ENCODE assay signal across 10 mouse cellular contexts in the genomic region with DNA sequence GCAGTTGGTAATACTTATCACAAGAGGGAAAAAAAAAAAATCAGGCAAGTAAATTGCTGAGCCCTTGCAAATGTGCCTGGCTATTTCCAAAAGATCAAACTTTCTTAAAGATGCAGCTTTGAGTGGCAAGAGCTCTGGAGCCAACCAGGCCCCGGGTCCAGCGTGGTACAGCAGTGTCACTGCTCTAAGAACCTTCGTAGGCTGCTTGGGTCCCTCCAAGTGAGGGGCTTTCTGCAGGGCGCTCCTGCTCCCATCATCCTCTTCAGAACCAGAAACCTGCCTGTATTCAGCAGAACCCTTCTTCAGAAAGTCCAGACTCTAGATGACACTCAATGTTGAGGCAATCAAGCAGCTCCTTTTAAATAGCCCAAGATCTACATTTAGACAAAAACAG. TPM values are rescaled to one million over a fixed set of nuclear protein-coding genes. Genes with fewer than 3 reads are reported as not detected.
DNase-seq lines count a peak whose midpoint lies in the region; ATAC-seq lines count a peak whose summit lies in the region.
"Had no signal": no experiment of that assay in that cellular context is flagged by ENCODE, and none has a peak within 500 bp of the region (broad histone marks: within the 10 kb centered on the region; RNA-seq: fewer than 3 reads in every experiment).

No protein-coding gene starts in this region.

- H3K36me3 ChIP-seq in heart, embryonic 14.5 days (ENCODE audit: control insufficient read depth, insufficient read depth, low read length), result no peaks in the 10 kb centered on the region
- H3K36me3 ChIP-seq in embryonic facial prominence, embryonic 11.5 days (replicated peaks; ENCODE audit: control insufficient read depth, insufficient read depth, low read depth, low read length), result no peaks in the 10 kb centered on the region
- H3K36me3 ChIP-seq in hindbrain, embryonic 16.5 days (ENCODE audit: control insufficient read depth, insufficient read depth, low read length), result no peaks in the 10 kb centered on the region
- no peaks in the 10 kb centered on the region for H3K36me3 ChIP-seq in midbrain, embryonic 13.5 days

- no peak for DNase-seq in heart, adult 9 months (ENCODE audit: low spot score in 2 of 2)
- peak; percentile 15 for DNase-seq in embryonic facial prominence, embryonic 11.5 days (ENCODE audit: low spot score)
- DNase-seq in cerebellum, postnatal 36 days, result no peak
- DNase-seq in natural killer cell, adult 2 months (ENCODE audit: low spot score in 2 of 2), result no peak
- no peak for DNase-seq in layer of hippocampus, postnatal 36 days
- DNase-seq: kidney, adult 9 months had no signal

- H3K9ac ChIP-seq in heart, embryonic 14.5 days (ENCODE audit: low read length), result no peak overlapping the region
- no peak overlapping the region for H3K9ac ChIP-seq in embryonic facial prominence, embryonic 11.5 days (replicated peaks; ENCODE audit: low read length)
- H3K9ac ChIP-seq in hindbrain, embryonic 16.5 days (ENCODE audit: low read depth, low read length), result peak overlapping the region; percentile 62; the same call in 1 of the 2 replicates
- peak overlapping the region; percentile 59; the same call in 1 of the 2 replicates for H3K9ac ChIP-seq in midbrain, embryonic 13.5 days (replicated peaks)

- H3K4me3 ChIP-seq in heart, embryonic 14.5 days (ENCODE audit: control insufficient read depth in 1 of 2, insufficient read depth in 1 of 2, low read depth in 1 of 2, low read length in 2 of 2), result peak overlapping the region; percentile 42 to 50
- peak overlapping the region; percentile 55; the same call in 1 of the 2 replicates for H3K4me3 ChIP-seq in embryonic facial prominence, embryonic 11.5 days (ENCODE audit: low read depth, low read length)
- H3K4me3 ChIP-seq in hindbrain, embryonic 16.5 days (ENCODE audit: low read length), result peak overlapping the region; percentile 63
- H3K4me3 ChIP-seq in midbrain, embryonic 13.5 days (replicated peaks), result peak overlapping the region; percentile 56

- peaks cover 0 to 6% of the 10 kb centered on the region in 2 experiments; a peak in 1 of 4 replicates for H3K4me1 ChIP-seq in heart, embryonic 14.5 days (ENCODE audit: control insufficient read depth in 2 of 2, insufficient read depth in 2 of 2, low read length in 2 of 2)
- peaks cover 3% of the 10 kb centered on the region; the same call in 1 of the 2 replicates for H3K4me1 ChIP-seq in embryonic facial prominence, embryonic 11.5 days (ENCODE audit: control insufficient read depth, insufficient read depth, low read length)
- peaks cover 13% of the 10 kb centered on the region; the same call in 1 of the 2 replicates for H3K4me1 ChIP-seq in hindbrain, embryonic 16.5 days (ENCODE audit: control insufficient read depth, insufficient read depth, low read depth, low read length)
- peaks cover 12% of the 10 kb centered on the region for H3K4me1 ChIP-seq in midbrain, embryonic 13.5 days (replicated peaks)

- no peak overlapping the region for H3K27ac ChIP-seq in heart, embryonic 14.5 days (replicated peaks in 1 of 2; ENCODE audit: control insufficient read depth in 1 of 2, insufficient read depth in 1 of 2, low read depth in 2 of 2, low read length in 2 of 2)
- no peak overlapping the region for H3K27ac ChIP-seq in embryonic facial prominence, embryonic 11.5 days (replicated peaks; ENCODE audit: low read depth, low read length)
- H3K27ac ChIP-seq in hindbrain, embryonic 16.5 days (ENCODE audit: low read depth, low read length), result no peak overlapping the region
- no peak overlapping the region for H3K27ac ChIP-seq in midbrain, embryonic 13.5 days
- H3K27ac ChIP-seq: macrophage had no signal

- no peaks in the 10 kb centered on the region for H3K9me3 ChIP-seq in heart, embryonic 14.5 days (ENCODE audit: control insufficient read depth, low read length)
- no peaks in the 10 kb centered on the region for H3K9me3 ChIP-seq in embryonic facial prominence, embryonic 11.5 days (replicated peaks; ENCODE audit: control insufficient read depth, low read length)
- H3K9me3 ChIP-seq in hindbrain, embryonic 16.5 days (ENCODE audit: control insufficient read depth, low read length), result no peaks in the 10 kb centered on the region
- no peaks in the 10 kb centered on the region for H3K9me3 ChIP-seq in midbrain, embryonic 13.5 days

- H3K27me3 ChIP-seq in heart, embryonic 14.5 days (ENCODE audit: control insufficient read depth, insufficient read depth, low read length), result peaks cover 78% of the 10 kb centered on the region
- peaks cover 21% of the 10 kb centered on the region; the same call in 1 of the 2 replicates for H3K27me3 ChIP-seq in embryonic facial prominence, embryonic 11.5 days (ENCODE audit: control insufficient read depth, insufficient read depth, low read length)
- H3K27me3 ChIP-seq in hindbrain, embryonic 16.5 days (replicated peaks; ENCODE audit: control insufficient read depth, insufficient read depth, low read length), result peaks cover 27% of the 10 kb centered on the region
- H3K27me3 ChIP-seq in midbrain, embryonic 13.5 days, result peaks cover 56% of the 10 kb centered on the region

- no peak for ATAC-seq in heart, embryonic 14.5 days (ENCODE audit: insufficient number of reproducible peaks, insufficient read depth, low FRiP score, low read depth)
- no peak for ATAC-seq in embryonic facial prominence, embryonic 11.5 days (replicated peaks; ENCODE audit: insufficient number of reproducible peaks, low FRiP score, low TSS enrichment, low read depth)
- ATAC-seq in hindbrain, embryonic 16.5 days, result no peak
- no peak for ATAC-seq in midbrain, embryonic 13.5 days

- peak overlapping the region; percentile 96 for H3K4me2 ChIP-seq in heart, embryonic 14.5 days (ENCODE audit: low read length)
- peak overlapping the region; percentile 98 for H3K4me2 ChIP-seq in embryonic facial prominence, embryonic 11.5 days (ENCODE audit: low read depth, low read length)
- peak overlapping the region; percentile 100 for H3K4me2 ChIP-seq in hindbrain, embryonic 16.5 days (ENCODE audit: low read length)
- H3K4me2 ChIP-seq in midbrain, embryonic 13.5 days (replicated peaks), result peak overlapping the region; percentile 99

- 10% methylated on average over 4 of the region's 4 CpGs for WGBS in heart, embryonic 14.5 days
- 13% methylated on average over 4 of the region's 4 CpGs for WGBS in embryonic facial prominence, embryonic 11.5 days
- WGBS in hindbrain, embryonic 16.5 days, result 16% methylated on average over 4 of the region's 4 CpGs
- 10% methylated on average over 4 of the region's 4 CpGs for WGBS in midbrain, embryonic 13.5 days

RNA-seq across cellular contexts. Expression of a gene that starts 0.5 kb away (rescaled TPM):
- polyA plus RNA-seq in heart, embryonic 14.5 days (2014; fragmentation: Nextera tagmentation; extraction: Ambion mirVana), result 0.20 TPM in 1 of 2 replicates, not detected in the other
- polyA plus RNA-seq in embryonic facial prominence, embryonic 11.5 days (2014; fragmentation: Nextera tagmentation; extraction: Ambion mirVana), result 12.7 and 14.4 TPM in 2 replicates
- polyA plus RNA-seq in hindbrain, embryonic 16.5 days (2015; fragmentation: Nextera tagmentation; extraction: Ambion mirVana), result 0.80 and 0.84 TPM in 2 replicates
- polyA plus RNA-seq in midbrain, embryonic 13.5 days (2015; fragmentation: Nextera tagmentation; extraction: Ambion mirVana), result 0.27 TPM in 1 of 2 replicates, not detected in the other
- 1 to 10 TPM; 4.3 to 5.3 TPM for total RNA-seq in layer of hippocampus, postnatal 36 days (2021)
- polyA plus RNA-seq: macrophage had no signal

RNA-seq across cellular contexts. Expression of a gene that starts 27.8 kb away (rescaled TPM):
- 120 TPM in 2 replicates for polyA plus RNA-seq in heart, embryonic 14.5 days (2014; fragmentation: Nextera tagmentation; extraction: Ambion mirVana)
- 202 and 207 TPM in 2 replicates for polyA plus RNA-seq in embryonic facial prominence, embryonic 11.5 days (2014; fragmentation: Nextera tagmentation; extraction: Ambion mirVana)
- 106 and 115 TPM in 2 replicates for polyA plus RNA-seq in hindbrain, embryonic 16.5 days (2015; fragmentation: Nextera tagmentation; extraction: Ambion mirVana)
- 137 and 163 TPM in 2 replicates for polyA plus RNA-seq in midbrain, embryonic 13.5 days (2015; fragmentation: Nextera tagmentation; extraction: Ambion mirVana)
- total RNA-seq in layer of hippocampus, postnatal 36 days (2021), result 10 to 100 TPM; 58.5 to 63.9 TPM

RNA-seq across cellular contexts. Expression of a gene that starts 27.9 kb away (rescaled TPM):
- 5.5 and 5.8 TPM in 2 replicates for polyA plus RNA-seq in heart, embryonic 14.5 days (2014; fragmentation: Nextera tagmentation; extraction: Ambion mirVana)
- polyA plus RNA-seq in embryonic facial prominence, embryonic 11.5 days (2014; fragmentation: Nextera tagmentation; extraction: Ambion mirVana), result 22.0 and 23.2 TPM in 2 replicates
- polyA plus RNA-seq in hindbrain, embryonic 16.5 days (2015; fragmentation: Nextera tagmentation; extraction: Ambion mirVana), result 47.6 and 55.2 TPM in 2 replicates
- polyA plus RNA-seq in midbrain, embryonic 13.5 days (2015; fragmentation: Nextera tagmentation; extraction: Ambion mirVana), result 37.7 and 41.2 TPM in 2 replicates
- 10 to 100 TPM; 12.6 to 13.0 TPM for total RNA-seq in layer of hippocampus, postnatal 36 days (2021)

Comparison
In these comparisons a context has a peak if more than half of its experiments do, and no peak if none do; other contexts are left out.
1. H3K9ac ChIP-seq: peak in hindbrain, embryonic 16.5 days (single experiment) and midbrain, embryonic 13.5 days (single experiment); none in heart, embryonic 14.5 days (single experiment) and embryonic facial prominence, embryonic 11.5 days (single experiment).
2. Peak in every context shown above with its lines, with median percentiles within 50 percentile points of each other: H3K4me2 ChIP-seq and H3K4me3 ChIP-seq.